Mouse (Mus musculus) frontal cortex, postnatal 25 days (tissue): ENCODE measurements around the gene Crebrf.

ENCODE experiments used
- DNase-seq, 2 experiments: peaks; one replicate each; pipeline ENCODE4 v3.0.0; 2022; ENCODE audit warnings: low spot score in 2 of 2

Crebrf gene

GRCm38 (mm10) chr17:26715271-26715758 lies at the start of gene Crebrf:
TSS of gene Crebrf (plus strand) at chr17:26715650.
- DNase-seq: peak; percentile 94 to 96

- DNase-seq: no peak
Observed at GRCm38 (mm10) chr17:26671268-26671667, 44.2 kb upstream of the Crebrf start.

- no peak for DNase-seq
Observed at GRCm38 (mm10) chr17:26675845-26676244, 39.6 kb upstream of the Crebrf start.

DNA sequence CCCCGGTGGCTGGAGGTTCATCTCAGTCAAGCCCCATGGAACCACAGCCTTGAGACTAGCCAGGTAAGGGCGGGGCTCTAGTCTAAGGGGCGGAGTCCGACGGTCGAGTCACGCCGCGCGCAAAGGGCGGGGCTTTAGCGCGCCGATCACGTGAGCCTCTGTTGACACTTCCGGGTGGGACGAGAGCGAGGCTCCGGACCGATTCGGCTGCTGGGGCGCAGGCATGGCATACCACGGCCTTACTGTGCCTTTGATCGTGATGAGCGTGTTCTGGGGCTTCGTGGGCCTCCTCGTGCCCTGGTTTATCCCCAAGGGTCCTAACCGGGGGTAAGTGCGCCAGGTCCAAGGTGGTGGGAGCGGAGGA lies 39.2 kb upstream of the Crebrf start:
- peak; percentile 76 to 81 for DNase-seq

GRCm38 (mm10) chr17:26676616-26677376 lies 38.7 kb upstream of the Crebrf start:
- DNase-seq: peak in 1 of 2 experiments; percentile 34

DNA sequence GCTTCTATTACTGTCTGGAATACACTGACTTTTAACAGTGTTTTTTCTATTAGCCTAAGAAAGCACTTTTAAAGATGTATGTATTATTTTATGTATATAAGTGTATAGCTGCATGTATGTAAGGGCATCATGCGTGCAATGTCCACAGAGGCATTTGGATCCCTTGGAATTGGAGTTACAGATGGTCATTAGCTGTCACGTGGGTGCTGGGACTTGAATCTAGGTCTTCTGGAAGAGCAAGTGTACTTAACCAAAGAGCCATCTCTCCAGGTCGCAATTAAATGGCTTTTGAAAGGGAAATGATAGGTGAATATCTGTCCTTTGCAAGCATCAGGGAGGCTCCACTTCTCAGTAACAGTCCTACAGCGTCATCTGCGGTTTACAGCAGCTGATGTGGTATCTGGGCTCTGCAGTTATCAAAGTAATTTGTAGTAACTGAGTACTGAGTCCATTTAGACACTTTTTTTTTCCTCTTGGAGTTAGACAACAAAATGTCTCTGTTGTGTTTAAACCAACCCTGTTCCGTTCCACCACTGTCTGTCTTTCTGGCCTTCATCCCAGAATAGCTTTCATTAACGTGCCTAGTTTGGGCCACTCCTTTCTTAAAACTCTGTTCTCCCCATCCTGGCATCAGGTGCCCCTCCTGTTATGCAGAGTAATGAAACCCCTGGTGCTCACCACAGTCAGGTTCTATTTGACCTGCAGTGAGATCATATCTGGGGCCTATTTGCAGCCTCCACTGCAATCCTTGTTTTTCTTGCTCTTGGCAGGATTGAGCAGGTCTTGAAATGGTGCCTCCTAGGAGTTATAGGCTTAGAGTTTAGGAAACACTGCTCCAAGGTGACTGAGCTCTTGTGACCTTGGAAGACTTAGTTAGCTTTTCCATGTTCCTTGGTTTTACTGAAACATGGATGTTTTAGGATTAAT lies 37.5 kb upstream of the Crebrf start:
- DNase-seq: no peak

DNA sequence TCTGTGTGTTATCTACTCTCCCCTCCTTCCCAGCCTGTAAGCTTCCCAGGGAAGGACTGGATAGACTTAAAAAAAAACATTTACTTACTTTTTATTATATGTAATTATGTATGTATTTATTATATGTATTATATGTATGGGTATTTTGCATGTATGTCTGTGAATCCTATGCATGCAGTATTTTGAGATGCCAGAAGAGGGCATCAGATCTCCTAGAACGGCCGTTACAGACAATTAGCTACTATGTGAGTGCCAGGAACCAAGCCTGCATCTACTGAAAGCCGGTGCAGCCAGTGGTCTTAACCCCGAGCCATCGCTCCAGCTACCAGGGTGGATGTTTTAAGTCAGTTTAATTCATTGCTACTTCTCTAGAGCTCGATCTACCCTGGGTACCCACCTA lies 34.2 kb upstream of the Crebrf start:
- no peak for DNase-seq

DNA sequence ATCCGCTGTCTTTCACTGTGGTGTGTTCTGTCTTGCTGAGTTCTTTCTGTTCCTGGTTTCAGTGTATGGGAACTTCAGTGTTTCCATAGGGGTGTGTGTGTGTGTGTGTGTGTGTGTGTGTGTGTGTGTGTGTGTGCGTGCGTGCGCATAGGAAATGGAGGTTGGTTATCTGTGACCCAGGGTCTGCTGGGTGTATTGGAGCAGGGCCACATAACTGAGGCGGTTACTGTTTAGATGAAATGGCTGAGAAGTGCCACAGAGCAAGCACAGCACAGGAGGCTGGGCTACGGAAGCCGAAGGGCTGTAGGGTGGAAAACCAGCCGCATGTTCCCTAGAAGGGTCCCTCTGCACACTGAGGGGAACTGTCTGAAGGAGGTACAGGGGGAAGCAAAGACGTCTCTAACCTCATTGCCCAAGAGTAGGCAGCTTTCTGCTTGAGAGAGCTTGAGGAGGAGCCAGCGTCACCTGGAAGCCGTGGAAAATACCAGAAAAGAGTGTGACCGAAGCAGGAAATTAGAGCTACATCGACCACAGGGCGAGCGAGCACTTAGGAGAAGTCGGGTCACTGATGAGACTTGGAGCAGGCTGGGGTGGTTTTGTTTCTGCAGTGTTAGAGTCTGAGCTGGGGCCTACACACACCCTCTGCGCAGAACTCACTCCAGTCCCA lies 29.0 kb upstream of the Crebrf start:
- no peak for DNase-seq

DNA sequence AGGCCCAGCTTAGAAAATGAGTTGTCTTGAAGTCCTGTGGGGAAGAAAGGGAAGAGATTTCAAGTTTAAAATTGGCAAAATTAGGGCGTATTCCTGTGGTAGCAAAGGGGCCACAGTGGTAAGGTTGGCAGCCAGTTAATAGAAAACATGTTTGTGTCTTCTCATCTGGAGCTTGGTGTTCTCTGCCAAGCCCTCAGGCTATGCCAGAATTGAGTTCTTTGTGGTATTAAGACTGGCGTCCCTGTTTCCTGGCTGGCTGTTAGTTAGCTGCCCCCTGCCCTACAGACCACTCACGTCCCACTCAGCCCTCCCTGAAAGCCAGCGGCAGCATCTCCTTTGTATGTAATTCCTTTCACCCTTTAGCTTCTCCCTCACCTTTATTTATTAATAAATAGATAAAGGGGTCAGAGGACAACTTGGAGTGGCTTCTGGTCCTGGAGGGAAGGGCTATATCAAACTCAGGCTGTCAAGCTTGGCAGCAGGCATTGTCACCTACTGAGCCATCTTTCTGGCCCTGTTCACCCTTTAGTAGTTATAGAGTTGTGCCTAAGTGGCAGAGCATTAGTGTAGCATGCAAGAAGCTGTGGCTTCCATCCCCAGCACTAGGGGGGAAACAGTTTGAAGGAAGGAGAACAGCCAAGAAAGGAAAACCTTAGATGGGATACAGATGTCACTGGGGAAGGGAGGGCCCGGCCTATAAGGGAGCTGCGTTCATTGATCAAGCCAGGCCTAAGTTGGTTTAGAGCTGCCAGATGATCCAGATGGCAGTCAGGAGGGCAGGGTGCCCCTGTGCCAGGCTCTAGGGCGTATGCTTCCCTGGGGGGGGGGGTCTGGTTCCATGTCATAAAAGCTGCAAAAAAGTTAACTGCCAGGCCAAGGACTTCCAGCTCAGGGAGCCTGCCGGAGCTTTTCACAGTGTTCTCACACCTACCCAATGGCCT lies 26.4 kb upstream of the Crebrf start:
- DNase-seq: no peak

DNA sequence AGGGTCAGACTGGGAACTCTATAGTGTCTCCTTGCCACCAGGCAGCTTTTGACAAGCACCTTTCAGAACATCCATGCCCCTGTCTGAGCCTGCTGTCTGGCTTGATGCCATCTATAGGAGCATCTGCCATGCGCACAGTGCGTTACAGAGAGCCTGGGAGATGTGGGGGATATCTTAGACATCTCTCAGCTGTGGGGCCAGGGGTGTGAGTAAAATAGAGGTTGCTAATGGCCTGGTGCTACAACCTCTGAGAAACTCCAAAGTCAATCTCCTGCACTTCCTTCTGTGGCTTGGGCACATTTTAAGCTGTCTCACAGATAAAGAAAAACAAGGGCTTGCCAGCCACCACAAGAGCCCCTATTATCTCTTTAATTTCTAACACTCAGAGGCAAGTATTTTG lies 25.6 kb upstream of the Crebrf start:
- no peak for DNase-seq

DNA sequence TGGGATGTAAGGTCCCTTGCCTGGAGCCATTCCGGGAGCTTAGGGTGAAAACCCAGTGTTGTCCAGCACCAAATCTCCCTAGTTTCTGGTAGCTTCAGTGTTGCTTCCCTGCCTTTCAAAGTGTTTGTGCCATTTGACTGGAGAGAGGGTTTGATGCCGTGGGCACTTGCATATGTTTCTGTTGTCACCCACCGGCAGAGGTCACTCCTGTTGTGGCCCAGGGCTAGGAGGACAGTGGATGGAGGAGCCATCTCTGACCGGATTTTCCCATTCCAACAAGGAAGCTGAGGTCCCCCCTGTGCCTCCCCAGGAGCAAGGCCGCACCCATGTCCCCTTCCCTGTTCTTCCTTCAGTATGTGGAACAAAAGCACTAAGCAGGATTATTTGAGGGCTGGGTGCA lies 25.2 kb upstream of the Crebrf start:
- DNase-seq: no peak

DNA sequence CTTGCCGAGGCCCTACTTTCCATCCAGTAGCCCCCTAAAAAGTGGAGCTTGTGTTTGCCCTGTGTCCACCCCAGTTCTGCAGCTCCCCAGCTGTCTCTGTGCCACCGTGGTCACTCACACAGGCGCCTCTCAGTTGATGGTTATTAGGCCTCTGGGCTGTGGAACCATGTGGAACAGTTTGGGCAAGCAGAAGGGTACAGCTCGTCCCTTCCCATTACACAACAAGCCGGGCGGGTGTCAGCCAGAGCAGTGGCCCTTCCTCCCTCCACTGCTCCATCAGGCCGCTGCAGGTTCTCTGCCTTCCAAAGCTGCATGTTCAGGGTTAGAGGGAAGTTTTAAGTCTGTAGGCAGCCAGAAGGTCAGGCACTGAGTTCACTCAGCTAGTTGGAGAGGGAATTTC lies 24.3 kb upstream of the Crebrf start:
- DNase-seq: no peak

DNA sequence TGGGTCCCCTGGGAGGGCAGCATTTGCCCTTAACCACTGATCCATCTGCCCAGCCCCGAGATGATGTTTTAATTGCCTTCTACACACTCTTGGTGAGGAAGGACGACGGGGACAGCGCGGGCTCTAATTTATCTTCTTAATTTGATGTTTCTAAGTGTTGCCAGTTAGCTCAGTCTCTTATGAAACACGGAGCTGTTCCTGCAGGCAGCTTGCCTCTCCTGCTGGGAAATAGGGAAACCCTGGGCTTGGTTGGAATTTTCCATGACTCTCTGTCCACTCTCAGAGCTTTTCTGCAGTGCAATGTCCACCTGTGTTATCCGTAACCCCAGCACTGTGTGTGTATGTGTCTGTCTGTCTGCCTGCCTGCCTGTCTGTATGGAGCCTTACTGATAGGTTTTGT lies 22.0 kb upstream of the Crebrf start:
- no peak for DNase-seq

GRCm38 (mm10) chr17:26694171-26694570 lies 21.3 kb upstream of the Crebrf start:
- DNase-seq: no peak

- no peak for DNase-seq
Observed at GRCm38 (mm10) chr17:26695193-26695592, 20.3 kb upstream of the Crebrf start.

DNA sequence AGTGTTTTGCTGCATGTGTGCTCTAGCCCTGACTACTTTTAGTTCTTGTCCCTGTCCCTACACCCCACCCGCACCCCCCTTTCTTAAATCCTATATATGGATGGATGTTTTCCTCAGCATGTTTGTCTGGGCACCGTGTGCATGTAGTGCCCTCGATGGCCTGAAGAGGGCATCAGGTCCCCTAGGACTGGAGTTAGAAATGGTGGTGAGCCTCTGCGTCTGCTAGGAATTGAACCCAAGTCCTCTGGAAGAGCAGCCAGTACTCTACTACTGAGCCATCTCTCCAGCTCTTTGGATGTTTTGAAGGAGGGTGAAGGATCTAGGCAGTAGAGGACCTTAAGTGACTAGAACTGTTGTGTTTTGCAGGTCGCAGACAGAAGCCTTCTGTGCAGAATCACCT lies 16.6 kb upstream of the Crebrf start:
- DNase-seq: no peak

DNA sequence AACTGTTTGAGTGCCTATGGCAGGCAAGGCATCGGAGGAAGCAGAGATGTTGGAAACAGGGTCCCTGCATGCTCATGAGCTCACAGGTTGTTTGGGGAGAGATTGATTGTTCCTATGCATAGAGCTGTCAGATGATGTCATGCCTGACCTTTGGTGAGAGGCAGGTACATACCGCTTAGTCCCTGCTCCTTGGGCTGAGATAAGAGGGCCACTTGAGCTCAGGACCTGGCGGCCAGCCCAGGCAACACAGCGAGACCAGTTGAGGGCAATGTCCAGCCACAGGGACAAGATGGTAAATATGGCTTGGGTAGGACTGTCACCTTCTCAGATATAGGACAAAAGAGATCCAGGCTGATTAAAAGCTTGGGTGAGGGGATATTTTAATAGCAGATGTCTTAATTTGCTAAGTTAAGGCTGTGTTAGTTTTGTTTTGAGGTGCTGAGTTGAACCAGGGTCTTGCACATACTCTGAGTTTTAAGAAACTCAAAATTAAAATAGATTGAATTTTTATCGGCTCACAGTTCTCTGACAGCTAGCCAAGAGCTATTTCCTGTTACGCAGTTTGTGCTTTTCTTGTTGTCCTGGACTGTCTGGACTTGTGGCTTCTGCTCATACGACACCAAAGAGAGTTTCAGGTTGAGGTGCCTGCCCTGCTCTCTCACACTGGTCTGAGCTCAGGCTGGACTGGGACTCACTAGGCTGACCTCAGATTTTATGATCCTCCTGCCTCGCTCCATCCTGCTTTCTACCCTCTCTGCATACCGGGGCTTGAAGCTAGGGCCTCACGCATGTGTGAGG lies 15.4 kb upstream of the Crebrf start:
- DNase-seq: no peak

DNA sequence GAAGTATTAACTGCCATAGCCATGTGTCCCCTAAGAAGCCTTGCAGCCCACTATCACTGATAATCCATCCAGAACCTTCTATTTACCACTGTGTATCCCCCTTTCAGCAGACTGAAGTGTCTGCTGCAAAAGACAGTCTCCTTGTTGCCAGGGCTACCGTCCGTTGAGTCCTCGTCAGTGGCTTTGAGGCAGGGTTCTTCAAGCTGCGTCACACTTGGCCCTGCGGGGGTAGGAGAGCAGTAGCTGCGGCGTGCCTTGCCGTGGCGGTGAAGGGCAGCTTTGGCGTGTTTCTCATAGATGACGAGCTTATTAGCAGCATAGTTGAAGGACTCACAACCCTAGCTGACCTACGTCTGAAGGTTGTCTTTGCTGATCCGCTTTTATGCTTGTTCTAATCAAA lies 13.9 kb upstream of the Crebrf start:
- DNase-seq: no peak

- DNase-seq: no peak
Observed at GRCm38 (mm10) chr17:26702621-26703020, 12.8 kb upstream of the Crebrf start.

DNA sequence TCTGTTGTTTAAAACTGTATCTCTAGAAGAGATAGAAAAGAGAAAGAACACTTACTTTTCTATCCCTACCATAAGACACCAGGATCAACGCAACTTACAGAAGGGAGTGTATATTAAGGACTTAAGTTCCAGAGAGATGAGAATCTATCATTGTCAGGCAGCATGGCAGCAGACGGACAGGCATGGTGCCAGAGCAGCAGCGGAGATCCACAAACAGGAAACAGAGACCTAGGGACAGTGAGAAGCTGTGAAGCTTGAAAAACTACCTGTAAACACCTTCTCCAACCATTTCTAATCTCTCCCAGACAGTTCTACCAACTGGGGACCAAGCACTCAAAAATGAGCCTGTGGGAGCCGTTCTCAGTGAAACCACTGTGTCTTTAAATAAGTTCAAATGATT lies 11.8 kb upstream of the Crebrf start:
- DNase-seq: no peak
